Mouse (Mus musculus) neural tube, embryonic 11.5 days (tissue): ENCODE results near the gene Ddx49. TPM values are rescaled to one million over a fixed set of nuclear protein-coding genes. Genes with fewer than 3 reads are reported as not detected.

ENCODE experiments used
- ATAC-seq: fragments of 200-750 bp; cut with Nextera tagmentation; 2 replicates; pipeline ENCODE4 v1.8.0; 2017; ENCODE audit warnings: moderate number of reproducible peaks, mild to moderate bottlenecking, moderate TSS enrichment, moderate library complexity; ENCODE audit not compliant: insufficient read depth, low FRiP score, low TSS enrichment
- DNase-seq: peaks from one replicate; pipeline ENCODE4 v3.0.0-alpha.2; 2015; ENCODE audit warnings: low spot score
- H3K27ac ChIP-seq: fragments of 300-500 bp; sonication (generic); 2 replicates; pipeline ENCODE4 v1.5.1; 2014; ENCODE audit warnings: low read depth, mild to moderate bottlenecking, low read length
- H3K27me3 ChIP-seq: fragments of 300-500 bp; sonication (generic); 2 replicates; pipeline ENCODE4 v1.6.1; 2014; ENCODE audit warnings: mild to moderate bottlenecking, low read length, mixed read lengths; ENCODE audit not compliant: control insufficient read depth, insufficient read depth
- H3K36me3 ChIP-seq: fragments of 300-500 bp; sonication (generic); 2 replicates; pipeline ENCODE4 v1.6.1; 2014; ENCODE audit warnings: mild to moderate bottlenecking, low read length, moderate library complexity, mixed read lengths; ENCODE audit not compliant: control insufficient read depth, insufficient read depth
- H3K4me1 ChIP-seq: fragments of 300-500 bp; sonication (generic); 2 replicates; pipeline ENCODE4 v1.6.1; 2014; ENCODE audit warnings: low read length, mixed read lengths; ENCODE audit not compliant: control insufficient read depth, insufficient read depth
- H3K4me2 ChIP-seq: fragments of 300-500 bp; sonication (generic); 2 replicates; pipeline ENCODE4 v1.6.1; 2014; ENCODE audit warnings: low read depth, mild to moderate bottlenecking, moderate library complexity
- H3K4me3 ChIP-seq: fragments of 300-500 bp; sonication (generic); 2 replicates; pipeline ENCODE4 v1.5.1; 2014; ENCODE audit warnings: low read depth, low read length
- H3K9ac ChIP-seq: fragments of 300-500 bp; sonication (generic); 2 replicates; pipeline ENCODE4 v1.6.1; 2014; ENCODE audit warnings: mild to moderate bottlenecking, low read length
- H3K9me3 ChIP-seq: fragments of 300-500 bp; sonication (generic); 2 replicates; pipeline ENCODE4 v1.6.1; 2016; ENCODE audit warnings: low read length; ENCODE audit not compliant: control insufficient read depth
- WGBS: fragments of 180-500 bp; shearing (Covaris S2); extraction: QIAGEN DNeasy Blood & Tissue Kit; methylation state at CpG from one replicate; pipeline ENCODE4 v1.1.7; 2014; 5-methylcytosine and 5-hydroxymethylcytosine counted together
- polyA plus RNA-seq: library from polyadenylated mRNA; unstranded; fragments of >200 nt; fragmentation: Nextera tagmentation; extraction: Ambion mirVana; gene quantifications from 2 replicates; pipeline ENCODE4 v1.2.1, GENCODE M21; 2014

Gene Ddx49
- polyA plus RNA-seq, 1 experiment from 2014 or later, result 51.4 TPM

DNA sequence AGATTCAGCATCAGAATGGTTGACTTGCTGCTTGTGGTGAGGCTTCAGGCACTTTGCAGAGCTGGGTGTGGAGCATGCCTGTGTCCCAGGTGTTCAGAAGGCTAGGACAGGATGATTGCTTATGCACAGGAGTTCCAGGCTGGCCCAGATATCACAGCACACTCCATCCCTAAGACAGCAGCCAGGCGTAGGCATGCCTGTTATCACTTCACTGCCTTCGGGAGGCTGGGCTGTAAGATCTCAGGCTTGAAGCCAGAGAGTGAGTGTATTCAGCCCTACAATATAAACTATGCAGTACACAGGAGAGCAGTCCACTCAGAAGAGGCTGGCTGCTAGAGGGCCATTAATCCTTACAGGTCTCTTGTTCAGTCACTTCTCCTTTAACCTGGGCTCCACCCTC lies 43.2 kb downstream of the Ddx49 start:
- Histone ChIP-seq H3K27me3 (no peaks in the 10 kb centered on the region), H3K9me3 (no peaks in the 10 kb centered on the region), H3K4me1 (no peaks in the 10 kb centered on the region), H3K4me3 (no peak overlapping the region), H3K27ac (no peak overlapping the region), H3K9ac (no peak overlapping the region), H3K36me3 (peaks cover 37% of the 10 kb centered on the region), H3K4me2 (no peak overlapping the region)
- DNase-seq (no peak), ATAC-seq (no peak)
- 89% methylated on average over 2 of the region's 2 CpGs for WGBS

- Histone ChIP-seq H3K9me3 (no peaks in the 10 kb centered on the region), H3K27me3 (no peaks in the 10 kb centered on the region), H3K4me2 (no peak overlapping the region), H3K36me3 (peaks cover 41% of the 10 kb centered on the region), H3K4me1 (no peaks in the 10 kb centered on the region), H3K9ac (no peak overlapping the region), H3K27ac (no peak overlapping the region), H3K4me3 (no peak overlapping the region)
- ATAC-seq, result no peak
- 85% methylated on average over 5 of the region's 5 CpGs for WGBS
- no peak for DNase-seq
Measured at GRCm38 (mm10) chr8:70258600-70258999, 43.7 kb downstream of the Ddx49 start.

GRCm38 (mm10) chr8:70257456-70257855 lies 44.8 kb downstream of the Ddx49 start:
- peaks cover 40% of the 10 kb centered on the region for H3K36me3 ChIP-seq
- H3K27me3 ChIP-seq, result no peaks in the 10 kb centered on the region
- H3K4me1 ChIP-seq, result no peaks in the 10 kb centered on the region
- no peaks in the 10 kb centered on the region for H3K9me3 ChIP-seq
- no peak overlapping the region for H3K27ac ChIP-seq
- no peak overlapping the region for H3K4me3 ChIP-seq
- DNase-seq, result no peak
- no peak for ATAC-seq
- H3K9ac ChIP-seq, result no peak overlapping the region
- H3K4me2 ChIP-seq, result no peak overlapping the region
- WGBS, result 90% methylated on average over 3 of the region's 3 CpGs

GRCm38 (mm10) chr8:70254628-70255027 lies 47.7 kb downstream of the Ddx49 start:
- WGBS, result 90% methylated on average over 1 of the region's 1 CpGs
- H3K4me2 ChIP-seq, result no peak overlapping the region

DNA sequence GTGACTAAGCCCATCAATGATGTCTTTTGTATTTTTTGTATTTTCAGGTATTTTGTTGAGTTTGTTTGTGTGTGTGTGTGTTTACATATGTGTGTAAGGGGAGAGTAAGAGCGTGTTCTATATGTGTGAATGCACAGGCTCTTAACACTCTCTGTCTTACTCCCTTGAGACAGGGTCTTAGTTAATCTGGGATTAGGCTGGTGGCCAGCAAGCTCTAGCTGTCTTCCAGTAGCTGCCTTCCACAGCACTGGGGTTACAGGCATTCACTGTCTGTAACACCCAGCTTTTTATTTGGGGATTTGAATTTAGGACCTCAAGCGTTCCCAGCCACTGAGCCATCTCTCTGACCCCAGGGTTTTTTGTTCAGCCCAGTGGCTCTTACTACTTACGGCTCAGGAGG lies 54.4 kb downstream of the Ddx49 start:
- Histone ChIP-seq H3K9me3 (no peaks in the 10 kb centered on the region), H3K4me3 (no peak overlapping the region), H3K4me2 (no peak overlapping the region), H3K9ac (no peak overlapping the region), H3K4me1 (no peaks in the 10 kb centered on the region), H3K27me3 (no peaks in the 10 kb centered on the region), H3K27ac (no peak overlapping the region), H3K36me3 (peaks cover 16% of the 10 kb centered on the region)
- WGBS, result 89% methylated on average over 3 of the region's 3 CpGs
- no peak for ATAC-seq
- DNase-seq, result no peak

More at GRCm38 (mm10) chr8:70254628-70255027, 47.7 kb downstream of the Ddx49 start:
- H3K9ac ChIP-seq, result no peak overlapping the region
- H3K4me3 ChIP-seq, result no peak overlapping the region
- H3K27ac ChIP-seq, result no peak overlapping the region
- ATAC-seq (no peak), DNase-seq (no peak)
- no peaks in the 10 kb centered on the region for H3K4me1 ChIP-seq
- no peaks in the 10 kb centered on the region for H3K9me3 ChIP-seq
- no peaks in the 10 kb centered on the region for H3K27me3 ChIP-seq
- H3K36me3 ChIP-seq, result peaks cover 28% of the 10 kb centered on the region

DNA sequence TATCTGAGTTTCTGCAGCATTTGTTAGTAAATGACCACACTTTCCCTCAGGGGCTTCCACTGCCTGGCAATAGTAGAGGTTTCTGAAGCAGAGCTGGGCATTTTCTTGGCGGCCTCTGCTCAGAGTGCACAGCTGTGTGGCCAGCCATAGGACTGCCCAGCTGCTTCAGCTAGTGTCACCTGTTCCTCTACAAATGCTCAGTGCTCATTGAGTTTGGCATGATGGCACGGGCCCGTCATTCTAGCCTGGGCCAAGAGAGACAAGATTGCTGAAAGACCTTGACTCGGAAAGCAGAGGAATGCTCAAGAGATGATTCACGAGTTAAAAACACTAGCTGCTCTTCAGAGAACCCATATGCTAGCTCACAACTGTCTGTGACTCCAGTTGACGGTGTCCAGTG lies 55.7 kb downstream of the Ddx49 start:
- 93% methylated on average over 6 of the region's 6 CpGs for WGBS
- H3K36me3 ChIP-seq, result peaks cover 20% of the 10 kb centered on the region
- no peaks in the 10 kb centered on the region for H3K9me3 ChIP-seq
- no peaks in the 10 kb centered on the region for H3K4me1 ChIP-seq
- H3K4me2 ChIP-seq, result no peak overlapping the region
- no peak overlapping the region for H3K27ac ChIP-seq
- DNase-seq (no peak), ATAC-seq (no peak)
- H3K4me3 ChIP-seq, result no peak overlapping the region
- H3K27me3 ChIP-seq, result no peaks in the 10 kb centered on the region
- no peak overlapping the region for H3K9ac ChIP-seq

Other genes starting within 250 kb of the Ddx49 start
- gene Tm6sf2, start 229.6 kb downstream of the Ddx49 start, polyA plus RNA-seq, result 0.53 and 1.3 TPM in 2 replicates
- gene Hapln4, start 219.0 kb downstream of the Ddx49 start, polyA plus RNA-seq, result 0.21 and 0.27 TPM in 2 replicates
- gene Ncan, start 181.6 kb downstream of the Ddx49 start, polyA plus RNA-seq, result 55.8 and 59.7 TPM in 2 replicates
- gene Nr2c2ap, start 171.2 kb downstream of the Ddx49 start, polyA plus RNA-seq, result 18.9 and 20.6 TPM in 2 replicates
- 13.0 and 13.3 TPM in 2 replicates for gene Rfxank, start 163.3 kb downstream of the Ddx49 start, polyA plus RNA-seq
- 52.1 and 52.2 TPM in 2 replicates for gene Borcs8, start 163.0 kb downstream of the Ddx49 start, polyA plus RNA-seq
- gene Mef2b, start 162.8 kb downstream of the Ddx49 start, polyA plus RNA-seq, result 0.39 and 0.58 TPM in 2 replicates
- gene Tmem161a, start 130.1 kb downstream of the Ddx49 start, polyA plus RNA-seq, result 36.4 and 36.8 TPM in 2 replicates
- 2.4 TPM in 2 replicates for gene Slc25a42, start 90.2 kb downstream of the Ddx49 start, polyA plus RNA-seq
- gene Sugp2, start 68.3 kb downstream of the Ddx49 start, polyA plus RNA-seq, result 48.3 and 50.6 TPM in 2 replicates
- gene Armc6, start 68.0 kb downstream of the Ddx49 start, polyA plus RNA-seq, result 37.9 and 43.2 TPM in 2 replicates
- 77.7 and 80.4 TPM in 2 replicates for gene Homer3, start 19.7 kb downstream of the Ddx49 start, polyA plus RNA-seq
- 272 and 283 TPM in 2 replicates for gene Cope, start within 50 bp of the Ddx49 start, polyA plus RNA-seq
- 6.8 and 6.9 TPM in 2 replicates for gene Cers1, start 13.3 kb upstream of the Ddx49 start, polyA plus RNA-seq
- gene Gdf1, start 27.3 kb upstream of the Ddx49 start, polyA plus RNA-seq, result 0.93 and 1.5 TPM in 2 replicates
- 24.0 and 24.1 TPM in 2 replicates for gene Upf1, start 50.8 kb upstream of the Ddx49 start, polyA plus RNA-seq
- gene Comp, start 71.1 kb upstream of the Ddx49 start, polyA plus RNA-seq, result 0.16 and 0.32 TPM in 2 replicates
- 16.1 and 17.9 TPM in 2 replicates for gene Crtc1, start 137.1 kb upstream of the Ddx49 start, polyA plus RNA-seq
- 14.6 and 17.0 TPM in 2 replicates for gene Klhl26, start 174.5 kb upstream of the Ddx49 start, polyA plus RNA-seq
- gene Tmem59l, start 184.9 kb upstream of the Ddx49 start, polyA plus RNA-seq, result 19.3 and 20.7 TPM in 2 replicates
- gene Crlf1, start 190.7 kb upstream of the Ddx49 start, polyA plus RNA-seq, result 3.4 and 3.7 TPM in 2 replicates
- gene Rex1bd, start 204.3 kb upstream of the Ddx49 start, polyA plus RNA-seq, result 118 and 132 TPM in 2 replicates
- gene Uba52, start 208.3 kb upstream of the Ddx49 start, polyA plus RNA-seq, result 809 and 814 TPM in 2 replicates
- gene Fkbp8, start 225.2 kb upstream of the Ddx49 start, polyA plus RNA-seq, result 243 and 252 TPM in 2 replicates
- 49.8 and 53.8 TPM in 2 replicates for gene Kxd1, start 225.5 kb upstream of the Ddx49 start, polyA plus RNA-seq
- gene Ell, start 237.0 kb upstream of the Ddx49 start, polyA plus RNA-seq, result 18.8 and 22.2 TPM in 2 replicates